Mouse (Mus musculus): ENCODE measurements around the gene Cryab. TPM values are rescaled to one million over a fixed set of nuclear protein-coding genes. Genes with fewer than 3 reads are reported as not detected.

Cryab gene
- total RNA-seq (2023; ENCODE audit: inconsistent age) = not detected in 4 replicates

GRCm38 (mm10) chr9:50751323-50751722 lies at the start of gene Cryab:
TSS of gene Cryab (plus strand) at chr9:50751325.

DNA sequence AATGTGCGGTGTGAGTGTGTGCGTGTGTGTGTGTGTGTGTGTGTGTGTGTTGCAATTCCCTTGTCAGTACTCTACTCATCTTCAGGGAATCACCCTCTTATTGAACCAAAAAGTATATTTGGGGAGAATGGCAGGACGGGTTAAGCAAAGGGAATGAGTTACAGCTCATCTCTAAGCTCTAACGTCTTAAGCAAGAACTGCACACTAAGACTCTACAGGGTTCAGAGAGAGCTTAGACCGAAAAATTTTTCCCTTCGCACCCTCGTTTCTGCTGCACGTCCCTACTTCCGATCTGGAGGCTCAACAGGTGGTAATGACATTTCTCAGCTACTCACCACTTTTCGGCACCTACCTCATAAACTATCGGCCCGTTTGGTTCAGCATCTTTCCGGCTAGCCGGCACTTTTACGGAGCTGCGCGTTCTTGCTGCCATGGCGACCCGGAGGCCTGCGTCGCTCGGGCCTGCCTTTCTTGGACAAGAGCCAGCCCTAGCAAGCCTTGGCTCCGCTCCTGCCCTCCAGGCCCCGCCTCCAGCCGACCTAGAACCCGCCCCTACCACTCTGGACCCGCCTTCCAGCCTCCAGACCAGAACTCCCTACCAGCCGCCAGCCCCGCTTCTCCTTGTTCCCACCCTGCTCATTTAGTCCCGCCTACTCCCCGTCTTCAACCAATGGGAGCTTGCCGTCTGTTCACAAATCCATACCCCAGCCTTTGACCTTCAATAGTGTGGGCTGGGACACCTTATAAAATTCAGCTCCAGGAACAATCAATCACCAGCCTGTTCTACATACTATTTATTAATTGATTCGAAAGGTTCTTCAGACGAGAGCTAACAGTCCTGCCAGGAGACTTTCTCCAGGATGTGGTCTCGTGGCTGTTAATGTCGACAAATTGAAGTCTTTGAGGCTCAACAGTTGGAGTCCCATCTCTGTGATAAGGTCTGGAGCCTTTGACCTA lies 11.9 kb upstream of the Cryab start, which contains the start of gene Dixdc1:
Gene Dixdc1 (minus strand): TSS at position 604 of the 957 bp plus-strand sequence.

GRCm38 (mm10) chr9:50746214-50746677 lies 4.9 kb upstream of the Cryab start, which contains the start of gene 2310030G06Rik:
TSS of gene 2310030G06Rik (minus strand) at chr9:50746536.

DNA sequence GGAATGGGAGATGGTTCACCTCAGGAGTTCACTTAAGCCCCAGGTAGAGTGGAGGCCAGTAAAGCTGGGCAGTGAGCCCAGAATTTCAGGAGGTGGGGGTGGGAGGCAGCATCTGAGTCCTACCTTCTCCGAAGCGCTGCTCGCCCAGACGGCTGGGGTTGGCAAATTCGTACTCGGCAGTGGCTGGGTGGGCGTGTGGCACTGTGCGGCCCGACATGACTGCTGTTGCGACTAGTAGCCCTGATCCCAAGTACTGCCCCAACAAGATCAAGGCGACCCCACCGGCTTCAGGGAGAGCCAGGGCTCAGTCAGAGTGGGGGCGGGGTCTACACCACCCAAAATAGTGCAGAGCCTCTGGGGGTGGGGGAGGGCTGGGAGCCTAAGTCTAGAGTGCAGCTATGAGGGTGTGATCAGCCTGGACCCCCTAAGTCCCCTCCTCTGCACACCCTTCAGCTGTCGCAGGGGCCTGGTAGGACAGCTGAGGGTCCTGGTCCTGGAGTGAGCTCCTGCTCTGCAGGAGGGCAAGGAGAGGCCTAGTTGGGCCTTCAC lies 1.0 kb downstream of the Cryab start, which contains the start of gene Hspb2:
Gene Hspb2 (minus strand): TSS at position 301 of the 549 bp plus-strand sequence.

GRCm38 (mm10) chr9:50768107-50769002 lies 17.2 kb downstream of the Cryab start, which contains the start of gene Fdxacb1:
TSS of gene Fdxacb1 (plus strand) at chr9:50768236.

DNA sequence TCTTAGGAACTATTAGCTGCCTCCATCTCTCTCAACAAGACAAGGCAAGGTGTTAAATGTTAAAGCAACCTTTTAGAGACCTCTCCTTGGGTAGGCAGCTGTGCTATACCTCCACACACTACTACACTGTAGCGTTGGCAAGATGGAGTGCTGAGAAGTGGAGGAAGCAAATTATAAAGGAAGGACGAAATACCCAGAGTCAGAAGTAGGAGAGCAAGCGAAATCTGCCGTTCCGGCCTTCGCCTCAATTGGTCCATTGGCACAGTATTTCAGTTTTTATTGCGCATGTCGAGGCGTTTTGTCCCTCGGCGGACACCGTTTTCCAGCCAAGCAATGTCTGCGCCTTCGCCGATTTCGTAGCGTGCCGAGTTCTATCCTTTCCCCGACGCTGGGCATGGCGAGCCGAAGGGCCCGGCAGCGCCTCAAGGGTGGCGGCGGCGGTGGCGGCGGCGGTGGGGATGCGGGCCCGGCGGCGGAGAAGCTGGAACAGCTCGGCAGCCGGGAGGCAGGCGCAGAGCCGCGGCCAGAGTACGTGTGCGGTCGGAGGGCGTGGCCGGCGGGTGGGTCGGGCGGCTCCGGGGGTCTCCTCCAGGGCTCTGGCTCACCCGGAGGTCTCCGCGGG lies 24.0 kb downstream of the Cryab start, which contains the start of the genes Alg9 and 1110032A03Rik:
Gene Alg9 (plus strand): TSS at position 29 of the 622 bp plus-strand sequence.
Gene 1110032A03Rik (minus strand): TSS at position 530 of the 622 bp plus-strand sequence.

Other genes starting within 250 kb of the Cryab start
- gene Pts, start 222.6 kb upstream of the Cryab start, total RNA-seq (2023; ENCODE audit: inconsistent age) = 58.5 to 68.5 TPM (median 61.2 TPM) in 4 replicates
- 16.3 to 23.4 TPM (median 21.1 TPM) in 4 replicates for gene Il18, start 196.5 kb upstream of the Cryab start, total RNA-seq (2023; ENCODE audit: inconsistent age)
- 2.4 to 3.7 TPM (median 3.3 TPM) in 4 replicates for gene Bco2, start 196.1 kb upstream of the Cryab start, total RNA-seq (2023; ENCODE audit: inconsistent age)
- not detected in 4 replicates for gene Tex12, start 190.0 kb upstream of the Cryab start, total RNA-seq (2023; ENCODE audit: inconsistent age)
- 51.3 to 59.6 TPM (median 55.6 TPM) in 4 replicates for gene Sdhd, start 147.5 kb upstream of the Cryab start, total RNA-seq (2023; ENCODE audit: inconsistent age)
- 52.2 to 55.4 TPM (median 53.6 TPM) in 4 replicates for gene Timm8b, start 147.4 kb upstream of the Cryab start, total RNA-seq (2023; ENCODE audit: inconsistent age)
- 0.78 to 2.2 TPM in 2 of 4 replicates, not detected in the others for gene Pih1d2, start 134.0 kb upstream of the Cryab start, total RNA-seq (2023; ENCODE audit: inconsistent age)
- 27.3 to 32.1 TPM (median 29.3 TPM) in 4 replicates for gene Nkapd1, start 133.9 kb upstream of the Cryab start, total RNA-seq (2023; ENCODE audit: inconsistent age)
- 22.5 to 35.4 TPM (median 31.0 TPM) in 4 replicates for gene Dlat, start 91.5 kb upstream of the Cryab start, total RNA-seq (2023; ENCODE audit: inconsistent age)
- gene Dixdc1, start 11.8 kb upstream of the Cryab start, total RNA-seq (2023; ENCODE audit: inconsistent age) = not detected in 4 replicates
- gene 2310030G06Rik, start 4.8 kb upstream of the Cryab start, total RNA-seq (2023; ENCODE audit: inconsistent age) = not detected in 4 replicates
- not detected in 4 replicates for gene Hspb2, start 1.0 kb downstream of the Cryab start, total RNA-seq (2023; ENCODE audit: inconsistent age)
- gene Fdxacb1, start 16.9 kb downstream of the Cryab start, total RNA-seq (2023; ENCODE audit: inconsistent age) = 14.8 to 23.6 TPM (median 16.3 TPM) in 4 replicates
- gene Alg9, start 23.7 kb downstream of the Cryab start, total RNA-seq (2023; ENCODE audit: inconsistent age) = 25.1 to 27.8 TPM (median 26.5 TPM) in 4 replicates
- gene 1110032A03Rik, start 24.2 kb downstream of the Cryab start, total RNA-seq (2023; ENCODE audit: inconsistent age) = 21.2 to 30.0 TPM (median 25.0 TPM) in 4 replicates
- gene Ppp2r1b, start 94.0 kb downstream of the Cryab start, total RNA-seq (2023; ENCODE audit: inconsistent age) = 40.3 to 50.9 TPM (median 46.0 TPM) in 4 replicates